8 mouse cellular contexts compared by ENCODE assay signal in the genomic region with DNA sequence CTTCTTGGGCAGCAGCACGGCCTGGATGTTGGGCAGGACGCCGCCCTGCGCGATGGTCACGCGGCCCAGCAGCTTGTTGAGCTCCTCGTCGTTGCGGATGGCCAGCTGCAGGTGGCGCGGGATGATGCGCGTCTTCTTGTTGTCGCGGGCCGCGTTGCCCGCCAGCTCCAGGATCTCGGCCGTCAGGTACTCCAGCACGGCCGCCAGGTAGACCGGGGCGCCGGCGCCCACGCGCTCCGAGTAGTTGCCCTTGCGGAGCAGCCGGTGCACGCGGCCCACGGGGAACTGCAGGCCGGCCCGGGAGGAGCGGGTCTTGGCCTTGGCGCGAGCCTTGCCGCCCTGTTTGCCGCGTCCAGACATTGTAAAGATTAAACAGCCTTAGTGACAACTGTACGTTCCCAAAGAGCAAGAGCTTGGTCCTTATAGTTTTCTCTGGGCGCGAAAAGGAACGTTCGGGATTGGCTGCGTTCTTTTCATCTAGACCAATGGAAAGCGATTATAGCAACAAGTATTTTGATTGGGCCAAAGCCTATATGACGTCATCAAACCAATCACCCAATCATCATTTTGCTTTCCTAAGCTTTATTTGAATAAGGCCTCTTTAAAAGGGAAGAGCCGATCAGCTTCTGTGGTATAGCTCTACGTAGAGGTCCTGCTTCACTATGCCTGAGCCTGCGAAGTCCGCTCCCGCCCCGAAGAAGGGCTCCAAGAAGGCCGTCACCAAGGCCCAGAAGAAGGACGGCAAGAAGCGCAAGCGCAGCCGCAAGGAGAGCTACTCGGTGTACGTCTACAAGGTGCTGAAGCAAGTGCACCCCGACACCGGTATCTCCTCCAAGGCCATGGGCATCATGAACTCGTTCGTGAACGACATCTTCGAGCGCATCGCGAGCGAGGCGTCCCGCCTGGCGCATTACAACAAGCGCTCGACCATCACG. TPM values are rescaled to one million over a fixed set of nuclear protein-coding genes. Genes with fewer than 3 reads are reported as not detected.
DNase-seq lines count a peak whose midpoint lies in the region; ATAC-seq and TF ChIP-seq lines count a peak whose summit lies in the region.
"Not testable (repeated sequence)": the region's sequence is repeated elsewhere in the genome, so short reads cannot be mapped to it uniquely, and the experiment has no call there.

A gene (minus strand): TSS at position 377 of the 935 bp plus-strand sequence.
A gene (plus strand): TSS at position 647 of the 935 bp plus-strand sequence.

- H3K36me3 ChIP-seq in embryonic facial prominence, embryonic 12.5 days; intestine, postnatal 0 days (ENCODE audit: control insufficient read depth, insufficient read depth); midbrain, embryonic 11.5 days (ENCODE audit: control insufficient read depth, insufficient read depth, low read length): not testable (repeated sequence)

- peak; percentile 95 for ATAC-seq in embryonic facial prominence, embryonic 12.5 days (ENCODE audit: insufficient number of reproducible peaks, insufficient read depth, low FRiP score, low TSS enrichment)
- ATAC-seq in granulocyte monocyte progenitor cell, adult 5-6 weeks (replicated peaks; ENCODE audit: poor library complexity, severe bottlenecking): peak; percentile 71
- peak; percentile 91 for ATAC-seq in intestine, postnatal 0 days
- ATAC-seq in midbrain, embryonic 11.5 days (ENCODE audit: low FRiP score): peak; percentile 91

- H3K9me3 ChIP-seq in embryonic facial prominence, embryonic 12.5 days; intestine, postnatal 0 days (ENCODE audit: control insufficient read depth); midbrain, embryonic 11.5 days (ENCODE audit: control insufficient read depth, low read length): not testable (repeated sequence)

- peak within 1 kb of the TSS; percentile 77 for H3K4me2 ChIP-seq in embryonic facial prominence, embryonic 12.5 days (replicated peaks)
- peak within 1 kb of the TSS; percentile 70 for H3K4me2 ChIP-seq in intestine, postnatal 0 days (replicated peaks; ENCODE audit: low read depth)
- peak within 1 kb of the TSS; percentile 66 for H3K4me2 ChIP-seq in midbrain, embryonic 11.5 days

- peak; percentile 94 for DNase-seq in 3134 (ENCODE audit: extremely low read depth, insufficient read length, low spot score)
- DNase-seq in adrenal gland, postnatal 36 days: peak; percentile 78 to 79
- DNase-seq in left cerebral cortex, postnatal 4 days: peak; percentile 80
- peak; percentile 100 for DNase-seq in midbrain, embryonic 11.5 days (ENCODE audit: low spot score, missing footprints)
- DNase-seq in right cerebral cortex, postnatal 4 days: peak; percentile 57

- not testable (repeated sequence) for TF ChIP-seq CTCF in intestine, postnatal 0 days (IDR thresholded peaks at IDR 0.05; ENCODE audit: low read depth)

- intact Hi-C loops in left cerebral cortex, postnatal 4 days (cut with DNase I): not testable (repeated sequence)

- WGBS in embryonic facial prominence, embryonic 12.5 days: 1% methylated on average over 41 of the region's 80 CpGs
- WGBS in intestine, postnatal 0 days: under 1% methylated on average over 39 of the region's 80 CpGs
- WGBS in midbrain, embryonic 11.5 days: under 1% methylated on average over 38 of the region's 80 CpGs

- H3K4me3 ChIP-seq in embryonic facial prominence, embryonic 12.5 days: peak within 1 kb of the TSS; percentile 39
- H3K4me3 ChIP-seq in intestine, postnatal 0 days (ENCODE audit: low read depth, low read length): peak within 1 kb of the TSS; percentile 29
- H3K4me3 ChIP-seq in midbrain, embryonic 11.5 days (ENCODE audit: low read depth, low read length): peak within 1 kb of the TSS; percentile 33

- H3K4me1 ChIP-seq in embryonic facial prominence, embryonic 12.5 days: peaks cover 13% of the 10 kb centered on the region; the same call in 1 of the 2 replicates
- H3K4me1 ChIP-seq in intestine, postnatal 0 days (replicated peaks; ENCODE audit: control insufficient read depth, insufficient read depth, low read length); midbrain, embryonic 11.5 days (ENCODE audit: control insufficient read depth, insufficient read depth, low read length): not testable (repeated sequence)

- not testable (repeated sequence) for H3K27me3 ChIP-seq in embryonic facial prominence, embryonic 12.5 days; intestine, postnatal 0 days (replicated peaks; ENCODE audit: control insufficient read depth, insufficient read depth, low read length); midbrain, embryonic 11.5 days (ENCODE audit: control insufficient read depth, insufficient read depth, low read length)

- peak within 1 kb of the TSS; percentile 61 for H3K9ac ChIP-seq in embryonic facial prominence, embryonic 12.5 days
- H3K9ac ChIP-seq in intestine, postnatal 0 days (ENCODE audit: low read depth, low read length): peak within 1 kb of the TSS; percentile 37; the same call in 1 of the 2 replicates
- H3K9ac ChIP-seq in midbrain, embryonic 11.5 days (ENCODE audit: low read length): peak within 1 kb of the TSS; percentile 65

- peak within 1 kb of the TSS; percentile 95 for H3K27ac ChIP-seq in embryonic facial prominence, embryonic 12.5 days
- H3K27ac ChIP-seq in intestine, postnatal 0 days (ENCODE audit: low read depth, low read length): peak within 1 kb of the TSS; percentile 81
- H3K27ac ChIP-seq in midbrain, embryonic 11.5 days (ENCODE audit: low read depth, low read length): peak within 1 kb of the TSS; percentile 88

RNA-seq across cellular contexts. Expression of the first gene that starts in this region (rescaled TPM):
- 10 to 100 TPM; 41.1 to 45.0 TPM for total RNA-seq in adrenal gland, postnatal 36 days (2021)
- 117 and 124 TPM in 2 replicates for polyA plus RNA-seq in embryonic facial prominence, embryonic 12.5 days (2016; fragmentation: Nextera tagmentation; extraction: Ambion mirVana)
- 2.7 and 32.2 TPM in 2 replicates for total RNA-seq in granulocyte monocyte progenitor cell, adult 5-6 weeks (2014; fragmentation: Nextera tagmentation)
- total RNA-seq in granulocyte monocyte progenitor cell, adult 5-6 weeks (2017): 1,459 and 1,590 TPM in 2 replicates
- polyA plus RNA-seq in intestine, postnatal 0 days (2015; fragmentation: Nextera tagmentation; extraction: Ambion mirVana): 12.9 and 16.0 TPM in 2 replicates
- total RNA-seq in left cerebral cortex, postnatal 4 days (2021): 10 to 100 TPM; 59.9 to 64.0 TPM
- 46.4 and 70.6 TPM in 2 replicates for polyA plus RNA-seq in midbrain, embryonic 11.5 days (2014; fragmentation: Nextera tagmentation; extraction: Ambion mirVana)

RNA-seq across cellular contexts. Expression of the second gene that starts in this region (rescaled TPM):
- 10 to 100 TPM; 40.2 to 48.5 TPM for total RNA-seq in adrenal gland, postnatal 36 days (2021)
- 15.2 and 17.7 TPM in 2 replicates for polyA plus RNA-seq in embryonic facial prominence, embryonic 12.5 days (2016; fragmentation: Nextera tagmentation; extraction: Ambion mirVana)
- total RNA-seq in granulocyte monocyte progenitor cell, adult 5-6 weeks (2014; fragmentation: Nextera tagmentation): 83.1 and 134 TPM in 2 replicates
- total RNA-seq in granulocyte monocyte progenitor cell, adult 5-6 weeks (2017): 859 and 990 TPM in 2 replicates
- polyA plus RNA-seq in intestine, postnatal 0 days (2015; fragmentation: Nextera tagmentation; extraction: Ambion mirVana): 2.3 and 4.1 TPM in 2 replicates
- total RNA-seq in left cerebral cortex, postnatal 4 days (2021): 10 to 100 TPM; 53.8 to 62.6 TPM
- polyA plus RNA-seq in midbrain, embryonic 11.5 days (2014; fragmentation: Nextera tagmentation; extraction: Ambion mirVana): 9.9 and 12.6 TPM in 2 replicates

Comparison
In these comparisons a context has a peak if more than half of its experiments do, and no peak if none do; other contexts are left out.
1. Peak in every context shown above with its lines: DNase-seq, ATAC-seq, H3K4me3 ChIP-seq and H3K27ac ChIP-seq.